Mouse (Mus musculus) brain, embryonic 14.5 days (tissue): ENCODE data around the gene Ift52.

Experiments used
- CTCF ChIP-seq: fragments of 200-500 bp; IDR thresholded peaks from 2 replicates; pipeline ENCODE4 v1.5.1; 2012; ENCODE audit warnings: inconsistent platforms, mild to moderate bottlenecking, moderate library complexity, borderline replicate concordance; ENCODE audit not compliant: insufficient read depth, insufficient read length; ENCODE audit errors: extremely low read depth
- POLR2A ChIP-seq: fragments of 200-500 bp; IDR thresholded peaks from 2 replicates; pipeline ENCODE4 v1.6.1; 2012; ENCODE audit warnings: mild to moderate bottlenecking, inconsistent platforms, borderline replicate concordance; ENCODE audit not compliant: poor library complexity, insufficient read depth, insufficient read length, severe bottlenecking; ENCODE audit errors: extremely low read depth

- TF ChIP-seq CTCF (peak; percentile 88), POLR2A (no peak)
These were observed 18.5 kb upstream of the Ift52 start for GRCm38 (mm10) chr2:162998528-162999230.
